Mouse (Mus musculus): ENCODE measurements around the gene Slc25a29.

DNA sequence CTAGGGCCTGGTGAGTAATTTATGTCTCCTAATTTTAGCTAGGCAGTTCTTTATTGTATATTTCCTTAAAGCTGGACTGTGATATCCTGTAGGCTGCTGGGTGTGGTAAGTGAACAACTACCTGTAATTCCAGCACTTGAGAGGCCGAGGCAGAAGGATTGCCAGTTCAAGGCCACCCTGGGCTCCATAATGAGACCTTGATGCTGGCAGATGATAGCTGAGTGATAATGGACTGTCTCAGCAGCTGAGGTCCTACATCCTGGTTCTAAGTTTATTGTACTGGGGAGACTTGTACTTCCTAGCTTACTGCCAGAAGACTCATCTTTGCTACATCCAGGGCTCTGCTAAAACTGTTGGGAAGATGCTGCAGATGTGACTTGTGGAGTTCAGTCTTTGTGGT lies 25.9 kb downstream of the Slc25a29 start:
- TF ChIP-seq CTCF (IDR thresholded peaks at IDR 0.05; ENCODE audit: low read depth) (no peak), EP300 (optimal IDR thresholded peaks at IDR 0.05) (no peak)

All from stomach, postnatal 0 days (tissue).